Mouse (Mus musculus) CD4-positive, CD25-positive, alpha-beta regulatory T cell (primary cell): Measurements from ENCODE around the gene Sap30. TPM values are rescaled to one million over a fixed set of nuclear protein-coding genes. Genes with fewer than 3 reads are reported as not detected.

Source experiments
- polyA plus RNA-seq: library from polyadenylated mRNA; unstranded; fragments of 100-300 nt; shearing (Covaris generic); gene quantifications from one replicate; pipeline ENCODE4 v1.2.1, GENCODE M21; 2017

Gene Sap30
- polyA plus RNA-seq = 4.5 TPM

DNA sequence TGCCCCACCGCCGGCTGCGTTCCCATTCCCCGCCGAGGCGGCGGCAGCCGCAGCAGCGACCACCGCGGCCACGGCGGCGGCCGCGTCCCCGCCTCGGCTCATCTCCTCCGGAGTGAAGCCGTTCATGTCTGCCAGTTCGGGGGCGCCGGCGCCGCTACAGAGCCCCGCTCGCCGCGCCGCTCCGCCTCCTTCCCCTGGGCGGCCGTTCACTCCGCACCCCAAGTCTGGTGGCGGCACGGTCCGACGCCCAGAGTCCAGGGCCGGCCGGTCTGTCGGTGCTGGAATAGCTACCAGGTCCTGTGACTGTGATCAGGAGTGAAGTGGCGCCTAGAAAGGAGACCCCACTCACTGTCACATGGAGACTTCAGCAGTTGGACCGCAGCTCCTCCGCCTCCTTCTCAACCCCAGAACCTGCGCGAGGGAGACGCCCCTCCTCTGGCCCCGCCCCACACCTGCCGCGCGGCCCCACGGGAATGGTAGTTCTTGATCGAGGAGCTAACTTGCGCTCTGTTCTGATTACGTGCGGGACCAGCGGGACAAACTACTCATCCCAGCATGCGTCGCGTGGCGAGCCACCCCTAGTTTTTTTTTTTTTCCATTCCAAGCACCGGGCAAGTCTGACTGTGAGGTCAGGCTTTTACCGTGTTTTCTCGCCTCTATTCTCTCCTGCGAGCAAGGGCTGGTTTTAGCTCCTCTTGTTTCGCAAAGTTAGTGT is at the start of gene Sap30:
Gene Sap30, minus strand, starts transcription at position 420 of the 715 bp plus-strand sequence.

DNA sequence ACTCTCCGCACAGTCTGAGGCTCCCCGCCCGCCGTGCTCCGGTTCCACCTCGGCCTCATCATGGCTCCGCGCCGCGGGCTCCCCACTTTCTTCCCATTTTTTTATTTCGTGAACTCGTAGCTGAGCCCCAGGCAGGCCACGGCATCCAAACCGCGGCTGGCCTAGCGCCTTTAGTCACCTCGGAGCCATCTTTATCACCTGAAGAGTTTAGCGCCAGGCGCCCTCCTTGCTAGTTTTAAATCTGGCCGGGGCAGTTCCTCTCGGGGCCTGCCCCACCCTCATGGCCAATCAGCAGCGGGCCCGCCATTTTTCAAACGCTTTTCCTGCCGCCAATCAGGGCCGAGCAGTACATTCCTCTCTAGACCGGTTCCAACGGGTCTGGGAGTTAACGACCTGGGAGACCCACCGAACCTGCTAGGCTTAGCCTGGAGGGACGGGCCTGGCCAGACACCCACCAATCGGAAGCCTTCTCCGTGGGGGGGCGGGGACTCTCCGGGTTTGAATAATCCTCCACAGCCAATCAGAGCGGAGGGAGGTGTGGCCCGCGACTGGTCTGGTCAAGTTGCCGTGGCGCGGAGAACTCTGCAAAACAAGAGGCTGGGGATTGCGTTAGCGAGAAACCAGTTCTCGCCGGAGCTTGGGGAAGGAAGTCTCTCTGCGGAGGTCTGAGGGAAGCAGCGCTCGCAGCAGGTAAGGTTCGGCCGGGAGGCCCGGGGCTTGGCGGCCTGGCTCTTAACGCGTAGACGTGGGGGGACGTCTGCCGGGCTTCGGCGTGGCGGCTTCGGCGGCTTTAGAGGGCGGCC is 23.9 kb upstream of the Sap30 start, which contains the start of gene Hmgb2:
Gene Hmgb2, plus strand, starts transcription at position 592 of the 803 bp plus-strand sequence.

DNA sequence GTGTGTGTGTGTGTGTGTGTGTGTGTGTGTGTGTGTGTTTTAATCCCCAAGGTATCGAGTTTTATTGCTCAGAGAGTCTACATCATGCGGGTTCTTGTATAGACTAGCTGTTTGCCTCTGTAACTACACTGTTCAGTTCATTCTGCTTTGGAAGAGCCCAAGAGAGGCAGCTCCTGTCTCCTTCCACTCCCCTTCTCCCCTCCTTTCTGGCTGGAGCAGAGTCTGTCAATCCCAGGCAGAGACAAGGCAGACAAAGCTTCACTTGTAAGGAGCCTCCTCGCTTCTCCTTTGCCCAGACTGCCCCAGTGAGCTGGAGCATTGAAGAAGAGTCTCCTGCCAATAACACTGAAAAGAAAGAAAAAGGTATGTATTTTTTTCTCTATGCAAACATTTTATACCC is 31.9 kb downstream of the Sap30 start, which contains the start of gene Scrg1:
Gene Scrg1, plus strand, starts transcription at position 159 of the 400 bp plus-strand sequence.

Other genes starting within 250 kb of the Sap30 start
- gene Hand2, start 166.9 kb downstream of the Sap30 start, polyA plus RNA-seq = not detected
- gene Scrg1, start 31.9 kb downstream of the Sap30 start, polyA plus RNA-seq = not detected
- 94.8 TPM for gene Hmgb2, start 24.0 kb upstream of the Sap30 start, polyA plus RNA-seq
- 34.1 TPM for gene Galnt7, start 165.2 kb upstream of the Sap30 start, polyA plus RNA-seq